Mouse (Mus musculus): ENCODE measurements around the gene Blvrb. TPM values are rescaled to one million over a fixed set of nuclear protein-coding genes. Genes with fewer than 3 reads are reported as not detected.

The Blvrb gene
- total and polyA plus RNA-seq, 3 experiments = 212 to 460 (median 438) TPM

DNA sequence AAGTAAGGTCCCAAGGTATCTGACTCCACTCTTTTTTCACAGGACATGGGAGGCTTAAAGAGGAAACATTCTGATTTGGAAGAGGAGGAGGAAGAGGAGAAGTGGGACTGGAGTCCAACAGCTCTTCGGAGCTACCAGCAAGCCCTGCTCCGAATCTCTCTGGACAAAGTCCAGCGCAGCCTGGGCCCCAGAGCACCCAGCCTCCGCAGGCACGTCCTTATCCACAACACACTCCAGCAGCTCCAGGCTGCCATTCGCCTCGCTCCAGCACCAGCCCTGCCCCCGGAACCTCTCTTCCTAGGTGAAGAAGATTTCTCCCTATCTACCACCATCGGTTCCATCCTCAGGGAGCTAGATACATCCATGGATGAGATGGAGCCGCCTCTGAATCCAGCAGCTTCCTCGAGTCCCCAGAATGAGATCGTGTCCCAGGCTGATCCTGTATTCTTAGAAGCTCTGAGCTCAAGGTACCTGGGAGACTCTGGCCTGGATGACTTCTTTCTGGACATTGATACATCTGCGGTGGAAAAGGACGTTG lies 28.4 kb downstream of the Blvrb start:
- H3K27me3 ChIP-seq (ENCODE audit: insufficient read depth, low read length) = no peaks in the 10 kb centered on the region
- TF ChIP-seq CTCF (IDR thresholded peaks at IDR 0.05; ENCODE audit: low read depth, low read length) = no peak
- TF ChIP-seq POLR2AphosphoS5 (IDR thresholded peaks at IDR 0.05; ENCODE audit: insufficient replicate concordance, low read depth, low read length) = no peak
- no peak for TF ChIP-seq GATA1 (IDR thresholded peaks at IDR 0.05; ENCODE audit: borderline replicate concordance, low read length)
- TF ChIP-seq GATA2 (IDR thresholded peaks at IDR 0.05; ENCODE audit: borderline replicate concordance, low read depth, low read length) = no peak
- TF ChIP-seq TAL1 (conservative IDR thresholded peaks at IDR 0.05; ENCODE audit: low read depth, low read length) = no peak
- ATAC-seq (ENCODE audit: extremely low read depth, insufficient number of reproducible peaks, low FRiP score, poor library complexity, severe bottlenecking) = no peak
- H3K4me3 ChIP-seq (ENCODE audit: low read depth, low read length) = no peak overlapping the region
- H3K4me1 ChIP-seq (ENCODE audit: insufficient read depth, low read depth, low read length) = peaks cover 70% of the 10 kb centered on the region
- H3K9me3 ChIP-seq (replicated peaks) = no peaks in the 10 kb centered on the region
- DNase-seq (ENCODE audit: low spot score) = no peak
- peaks cover 39% of the 10 kb centered on the region for H3K36me3 ChIP-seq (replicated peaks)

DNA sequence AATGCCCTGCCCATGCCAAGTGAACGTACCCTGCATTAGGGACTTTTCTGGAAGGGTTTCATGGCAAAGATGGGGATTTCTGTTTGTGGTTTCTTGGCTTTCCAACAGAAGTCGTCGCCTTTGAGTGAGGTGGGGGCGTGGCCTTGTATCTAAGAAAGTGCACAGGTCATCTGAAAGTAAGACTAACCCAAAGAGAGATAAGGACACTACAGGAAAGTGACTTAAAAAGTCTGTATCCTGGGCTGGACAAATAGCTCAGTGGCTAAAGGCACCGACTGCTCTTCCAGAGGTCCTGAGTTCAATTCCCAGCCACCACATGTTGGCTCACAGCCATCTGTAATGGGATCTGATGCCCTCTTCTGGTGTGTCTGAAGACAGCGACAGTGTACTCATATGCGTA lies 30.8 kb downstream of the Blvrb start:
- TF ChIP-seq CTCF (IDR thresholded peaks at IDR 0.05; ENCODE audit: low read depth, low read length) = no peak
- no peak for TF ChIP-seq TAL1 (conservative IDR thresholded peaks at IDR 0.05; ENCODE audit: low read depth, low read length)
- no peak for TF ChIP-seq GATA2 (IDR thresholded peaks at IDR 0.05; ENCODE audit: borderline replicate concordance, low read depth, low read length)
- TF ChIP-seq POLR2AphosphoS5 (IDR thresholded peaks at IDR 0.05; ENCODE audit: insufficient replicate concordance, low read depth, low read length) = no peak
- TF ChIP-seq GATA1 (IDR thresholded peaks at IDR 0.05; ENCODE audit: borderline replicate concordance, low read length) = no peak
- Histone ChIP-seq H3K27me3 (ENCODE audit: insufficient read depth, low read length) (no peaks in the 10 kb centered on the region), H3K4me3 (ENCODE audit: low read depth, low read length) (no peak overlapping the region; the same call in 1 of the 2 replicates), H3K36me3 (replicated peaks) (peaks cover 35% of the 10 kb centered on the region), H3K4me1 (ENCODE audit: insufficient read depth, low read depth, low read length) (peaks cover 74% of the 10 kb centered on the region), H3K9me3 (replicated peaks) (no peaks in the 10 kb centered on the region)
- no peak for DNase-seq (ENCODE audit: low spot score)
- no peak for ATAC-seq (ENCODE audit: extremely low read depth, insufficient number of reproducible peaks, low FRiP score, poor library complexity, severe bottlenecking)

DNA sequence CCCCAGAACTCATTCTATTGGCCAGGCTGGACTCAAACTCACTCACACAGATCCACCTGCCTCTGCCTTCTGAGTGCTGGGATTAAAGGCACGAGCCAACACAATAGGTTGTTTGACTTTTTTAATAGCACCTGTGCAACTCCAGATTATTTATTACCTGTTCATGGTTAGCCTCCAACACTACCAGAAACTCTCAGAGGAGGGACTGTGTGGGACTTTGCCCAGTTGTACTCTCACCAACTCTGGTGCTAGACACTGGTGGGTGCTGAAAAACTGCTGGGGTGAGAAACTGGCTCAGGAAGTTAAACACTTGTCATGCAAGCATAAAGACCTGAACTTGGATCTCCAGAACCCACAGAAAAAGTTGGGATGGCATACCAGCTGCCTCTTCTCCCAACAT lies 32.0 kb downstream of the Blvrb start:
- H3K36me3 ChIP-seq (replicated peaks) = peaks cover 35% of the 10 kb centered on the region
- no peak for ATAC-seq (ENCODE audit: extremely low read depth, insufficient number of reproducible peaks, low FRiP score, poor library complexity, severe bottlenecking)
- no peak overlapping the region for H3K4me3 ChIP-seq (ENCODE audit: low read depth, low read length)
- peaks cover 81% of the 10 kb centered on the region for H3K4me1 ChIP-seq (ENCODE audit: insufficient read depth, low read depth, low read length)
- DNase-seq (ENCODE audit: low spot score) = no peak
- TF ChIP-seq CTCF (IDR thresholded peaks at IDR 0.05; ENCODE audit: low read depth, low read length) (no peak), TAL1 (conservative IDR thresholded peaks at IDR 0.05; ENCODE audit: low read depth, low read length) (no peak), GATA1 (IDR thresholded peaks at IDR 0.05; ENCODE audit: borderline replicate concordance, low read length) (no peak), GATA2 (IDR thresholded peaks at IDR 0.05; ENCODE audit: borderline replicate concordance, low read depth, low read length) (no peak), POLR2AphosphoS5 (IDR thresholded peaks at IDR 0.05; ENCODE audit: insufficient replicate concordance, low read depth, low read length) (no peak)
- H3K9me3 ChIP-seq (replicated peaks) = no peaks in the 10 kb centered on the region
- no peaks in the 10 kb centered on the region for H3K27me3 ChIP-seq (ENCODE audit: insufficient read depth, low read length)

DNA sequence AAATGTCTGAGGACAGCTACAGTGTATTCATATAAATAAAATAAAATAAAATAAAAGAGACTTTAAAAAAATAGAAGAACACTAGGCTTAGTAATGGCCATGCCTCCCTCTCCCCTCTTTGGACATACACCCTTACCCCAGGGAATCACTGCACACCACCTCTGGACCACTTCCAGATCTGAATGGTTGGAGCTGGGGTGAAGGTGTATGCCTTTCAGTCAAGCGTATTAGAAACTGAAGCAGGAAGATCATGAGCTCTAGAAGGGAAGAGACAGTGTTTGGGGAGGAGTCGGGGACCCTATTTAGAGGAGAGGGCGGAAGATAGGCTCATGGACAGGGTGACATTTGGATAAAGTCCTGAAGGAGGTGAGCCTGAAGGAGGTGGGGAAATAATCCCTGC lies 32.7 kb downstream of the Blvrb start:
- Histone ChIP-seq H3K4me1 (ENCODE audit: insufficient read depth, low read depth, low read length) (peaks cover 84% of the 10 kb centered on the region), H3K4me3 (ENCODE audit: low read depth, low read length) (peak overlapping the region; percentile 67; the same call in 1 of the 2 replicates), H3K9me3 (replicated peaks) (no peaks in the 10 kb centered on the region), H3K36me3 (replicated peaks) (peaks cover 34% of the 10 kb centered on the region), H3K27me3 (ENCODE audit: insufficient read depth, low read length) (no peaks in the 10 kb centered on the region)
- no peak for DNase-seq (ENCODE audit: low spot score)
- no peak for ATAC-seq (ENCODE audit: extremely low read depth, insufficient number of reproducible peaks, low FRiP score, poor library complexity, severe bottlenecking)
- no peak for TF ChIP-seq GATA1 (IDR thresholded peaks at IDR 0.05; ENCODE audit: borderline replicate concordance, low read length)
- no peak for TF ChIP-seq GATA2 (IDR thresholded peaks at IDR 0.05; ENCODE audit: borderline replicate concordance, low read depth, low read length)
- TF ChIP-seq CTCF (IDR thresholded peaks at IDR 0.05; ENCODE audit: low read depth, low read length) = no peak
- TF ChIP-seq TAL1 (conservative IDR thresholded peaks at IDR 0.05; ENCODE audit: low read depth, low read length) = no peak

DNA sequence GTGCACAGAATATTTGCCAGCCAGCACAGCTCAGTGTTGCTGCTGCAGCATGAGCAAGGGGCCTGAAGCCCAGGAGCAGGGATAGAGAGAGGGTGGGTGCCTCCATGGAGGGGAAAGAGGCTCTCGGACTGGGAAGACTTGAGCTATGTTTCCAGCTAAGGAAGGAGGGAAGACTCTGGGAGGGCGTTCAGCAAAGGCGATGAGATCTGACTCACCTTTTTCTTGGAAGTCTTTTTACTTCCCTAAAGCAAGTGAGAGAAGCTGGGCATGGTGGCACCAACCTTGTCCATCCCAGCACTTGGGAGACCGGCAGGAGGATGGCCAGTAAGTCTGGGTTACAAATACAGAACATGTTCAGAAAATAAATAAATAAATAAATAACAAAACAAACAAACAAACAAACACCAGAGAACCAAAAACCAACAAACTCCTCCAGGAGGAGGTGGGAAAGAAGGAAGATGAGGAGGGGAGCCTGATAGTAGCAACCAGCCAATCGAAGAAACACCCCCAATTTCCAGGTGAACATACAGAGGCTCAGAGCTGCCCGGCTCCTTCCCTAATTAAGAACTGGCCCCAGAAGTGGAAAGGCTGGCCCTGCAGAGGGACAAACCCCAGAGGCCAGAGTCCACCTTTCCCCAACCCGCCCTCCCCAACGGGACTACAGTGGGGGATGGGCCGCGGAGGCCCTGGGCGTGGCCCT lies 33.3 kb downstream of the Blvrb start:
- Histone ChIP-seq H3K9me3 (replicated peaks) (no peaks in the 10 kb centered on the region), H3K36me3 (replicated peaks) (peaks cover 28% of the 10 kb centered on the region), H3K4me3 (ENCODE audit: low read depth, low read length) (peak overlapping the region; percentile 67), H3K27me3 (ENCODE audit: insufficient read depth, low read length) (no peaks in the 10 kb centered on the region), H3K4me1 (ENCODE audit: insufficient read depth, low read depth, low read length) (peaks cover 81% of the 10 kb centered on the region)
- DNase-seq (ENCODE audit: low spot score) = no peak
- TF ChIP-seq POLR2AphosphoS5 (IDR thresholded peaks at IDR 0.05; ENCODE audit: insufficient replicate concordance, low read depth, low read length) (no peak), GATA2 (IDR thresholded peaks at IDR 0.05; ENCODE audit: borderline replicate concordance, low read depth, low read length) (no peak), GATA1 (IDR thresholded peaks at IDR 0.05; ENCODE audit: borderline replicate concordance, low read length) (no peak), TAL1 (conservative IDR thresholded peaks at IDR 0.05; ENCODE audit: low read depth, low read length) (no peak), CTCF (IDR thresholded peaks at IDR 0.05; ENCODE audit: low read depth, low read length) (no peak)
- ATAC-seq (ENCODE audit: extremely low read depth, insufficient number of reproducible peaks, low FRiP score, poor library complexity, severe bottlenecking) = no peak

DNA sequence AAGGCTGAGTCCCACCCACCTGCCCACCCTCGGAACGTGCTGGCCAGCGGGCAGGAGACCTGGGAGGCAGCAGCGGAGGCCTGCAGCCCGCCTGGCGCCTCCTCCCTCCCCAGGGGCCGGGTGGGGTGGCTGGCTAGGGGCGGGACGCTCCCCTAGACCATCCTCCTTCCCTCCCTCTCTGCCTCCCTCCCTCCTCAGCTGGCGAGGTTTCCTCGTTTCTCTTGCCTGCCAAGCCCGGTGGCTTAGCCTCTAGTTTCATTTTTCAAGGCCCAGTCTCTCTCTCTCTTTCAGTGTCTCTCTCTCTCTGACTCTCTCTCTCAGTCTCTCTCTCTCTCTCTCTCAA lies 33.8 kb downstream of the Blvrb start:
- peak; percentile 90 for DNase-seq (ENCODE audit: low spot score)
- Histone ChIP-seq H3K9me3 (replicated peaks) (no peaks in the 10 kb centered on the region), H3K4me1 (ENCODE audit: insufficient read depth, low read depth, low read length) (peaks cover 77% of the 10 kb centered on the region), H3K4me3 (ENCODE audit: low read depth, low read length) (peak overlapping the region; percentile 67), H3K36me3 (replicated peaks) (peaks cover 23% of the 10 kb centered on the region), H3K27me3 (ENCODE audit: insufficient read depth, low read length) (no peaks in the 10 kb centered on the region)
- ATAC-seq (ENCODE audit: extremely low read depth, insufficient number of reproducible peaks, low FRiP score, poor library complexity, severe bottlenecking) = peak; percentile 90
- TF ChIP-seq POLR2AphosphoS5 (IDR thresholded peaks at IDR 0.05; ENCODE audit: insufficient replicate concordance, low read depth, low read length) = no peak
- TF ChIP-seq CTCF (IDR thresholded peaks at IDR 0.05; ENCODE audit: low read depth, low read length) = no peak
- TF ChIP-seq GATA2 (IDR thresholded peaks at IDR 0.05; ENCODE audit: borderline replicate concordance, low read depth, low read length) = no peak
- no peak for TF ChIP-seq GATA1 (IDR thresholded peaks at IDR 0.05; ENCODE audit: borderline replicate concordance, low read length)

All from G1E (cell line).